Mouse (Mus musculus) MEL (cell line): ENCODE results near the gene Snap23. TPM values are rescaled to one million over a fixed set of nuclear protein-coding genes. Genes with fewer than 3 reads are reported as not detected.

Experiments used
- DNase-seq: peaks from one replicate; pipeline ENCODE4 v3.0.0; 2011; ENCODE audit warnings: low read depth, low spot score
- H3K27ac ChIP-seq: 2 replicates; pipeline ENCODE4 v1.5.1; 2012; ENCODE audit warnings: low read depth, mild to moderate bottlenecking, control low read depth, low read length, moderate library complexity; ENCODE audit not compliant: control insufficient read depth
- H3K27me3 ChIP-seq, 2 experiments: fragments of 150-350 bp in 1 of 2; sonication (generic) in 1 of 2; 2 replicates each; pipeline ENCODE4 v1.6.1; 2012; ENCODE audit warnings: low read length in 2 of 2, mild to moderate bottlenecking in 2 of 2, improper control_type of control experiment in 1 of 2, moderate library complexity in 1 of 2; ENCODE audit not compliant: insufficient read depth in 2 of 2, control insufficient read depth in 1 of 2
- H3K36me3 ChIP-seq, 2 experiments: 2 replicates each; pipeline ENCODE4 v1.6.1; 2012 to 2014; ENCODE audit warnings: low read length in 2 of 2, improper control_type of control experiment in 1 of 2, inconsistent platforms in 1 of 2, mild to moderate bottlenecking in 1 of 2; ENCODE audit not compliant: insufficient read depth in 2 of 2, control insufficient read depth in 1 of 2
- H3K4me1 ChIP-seq, 2 experiments: fragments of 150-350 bp in 1 of 2; sonication (generic) in 1 of 2; 2 replicates each; pipeline ENCODE4 v1.6.1; 2012; ENCODE audit warnings: low read length in 2 of 2, improper control_type of control experiment in 1 of 2, mild to moderate bottlenecking in 1 of 2; ENCODE audit not compliant: insufficient read depth in 2 of 2, control insufficient read depth in 1 of 2
- H3K4me3 ChIP-seq, 2 experiments: fragments of 150-350 bp in 1 of 2; sonication (generic) in 1 of 2; 2 replicates each; pipeline ENCODE4 v1.5.1; 2012; ENCODE audit warnings: low read depth in 2 of 2, low read length in 2 of 2, mild to moderate bottlenecking in 2 of 2, moderate library complexity in 2 of 2, control low read depth in 1 of 2, improper control_type of control experiment in 1 of 2; ENCODE audit not compliant: control insufficient read depth in 1 of 2, insufficient read depth in 1 of 2
- H3K79me2 ChIP-seq: 2 replicates; pipeline ENCODE4 v1.6.1; 2012; ENCODE audit warnings: mild to moderate bottlenecking, low read length, moderate library complexity; ENCODE audit not compliant: control insufficient read depth, poor library complexity, insufficient read depth
- H3K9ac ChIP-seq: 2 replicates; pipeline ENCODE4 v1.6.1; 2012; ENCODE audit warnings: low read depth, mild to moderate bottlenecking, control low read depth, low read length, moderate library complexity; ENCODE audit not compliant: control insufficient read depth, poor library complexity, severe bottlenecking
- H3K9me3 ChIP-seq: fragments of 150-350 bp; sonication (generic); replicated peaks from 2 replicates; pipeline ENCODE4 v1.6.1; 2012; ENCODE audit warnings: mild to moderate bottlenecking, low read length, improper control_type of control experiment, moderate library complexity; ENCODE audit not compliant: insufficient read depth
- CHD1 ChIP-seq: IDR thresholded peaks from 2 replicates; pipeline ENCODE4 v1.6.1; 2012; ENCODE audit warnings: low read depth, mild to moderate bottlenecking, inconsistent platforms, low read length, improper control_type of control experiment
- EP300 ChIP-seq, 2 experiments: IDR thresholded peaks; 2 replicates each; pipeline ENCODE4 v1.6.1; 2011; ENCODE audit warnings: improper control_type of control experiment in 2 of 2, low read length in 2 of 2, low read depth in 1 of 2, mild to moderate bottlenecking in 1 of 2
- ETS1 ChIP-seq: IDR thresholded peaks from 2 replicates; pipeline ENCODE4 v1.6.1; 2012; ENCODE audit warnings: low read depth, mild to moderate bottlenecking, inconsistent platforms, low read length, improper control_type of control experiment, moderate library complexity
- GATA1 ChIP-seq: IDR thresholded peaks from 2 replicates; pipeline ENCODE4 v1.6.1; 2011; ENCODE audit warnings: low read depth, low read length, improper control_type of control experiment
- KAT2A ChIP-seq: conservative IDR thresholded peaks from 2 replicates; pipeline ENCODE4 v1.6.1; 2012; ENCODE audit warnings: low read depth, low read length, improper control_type of control experiment, inconsistent platforms
- MAX ChIP-seq: IDR thresholded peaks from 2 replicates; pipeline ENCODE4 v1.6.1; 2011; ENCODE audit warnings: low read length, improper control_type of control experiment
- MYC ChIP-seq: IDR thresholded peaks from 2 replicates; pipeline ENCODE4 v1.6.1; 2011; ENCODE audit warnings: low read depth, mild to moderate bottlenecking, low read length, improper control_type of control experiment, moderate library complexity
- POLR2A ChIP-seq, 2 experiments: IDR thresholded peaks; 2 replicates each; pipeline ENCODE4 v1.6.1; 2011 to 2012; ENCODE audit warnings: low read length in 2 of 2, mild to moderate bottlenecking in 2 of 2, control low read depth in 1 of 2, improper control_type of control experiment in 1 of 2, low read depth in 1 of 2, moderate library complexity in 1 of 2; ENCODE audit not compliant: control insufficient read depth in 1 of 2, insufficient read depth in 1 of 2, poor library complexity in 1 of 2
- RCOR1 ChIP-seq: IDR thresholded peaks from 2 replicates; pipeline ENCODE4 v1.6.1; 2012; ENCODE audit warnings: low read depth, mild to moderate bottlenecking, inconsistent platforms, low read length, improper control_type of control experiment
- SIN3A ChIP-seq: IDR thresholded peaks from 2 replicates; pipeline ENCODE4 v1.6.1; 2012; ENCODE audit warnings: low read length, improper control_type of control experiment, inconsistent platforms
- SMC3 ChIP-seq: IDR thresholded peaks from 2 replicates; pipeline ENCODE4 v1.6.1; 2011; ENCODE audit warnings: low read depth, low read length, improper control_type of control experiment
- TCF12 ChIP-seq: IDR thresholded peaks from 2 replicates; pipeline ENCODE4 v1.6.1; 2014; ENCODE audit warnings: low read depth, mild to moderate bottlenecking, inconsistent platforms, low read length, improper control_type of control experiment, moderate library complexity
- ZKSCAN1 ChIP-seq: IDR thresholded peaks from 2 replicates; pipeline ENCODE4 v1.6.1; 2012; ENCODE audit warnings: low read depth, mild to moderate bottlenecking, inconsistent platforms, low read length, improper control_type of control experiment, moderate library complexity
- ZMIZ1 ChIP-seq: IDR thresholded peaks from 2 replicates; pipeline ENCODE4 v1.6.1; 2012; ENCODE audit warnings: low read depth, mild to moderate bottlenecking, inconsistent platforms, low read length, improper control_type of control experiment, moderate library complexity
- ZNF384 ChIP-seq: IDR thresholded peaks from 2 replicates; pipeline ENCODE4 v1.6.1; 2012; ENCODE audit warnings: low read depth, mild to moderate bottlenecking, inconsistent platforms, low read length, improper control_type of control experiment
- polyA plus RNA-seq, 2 experiments: library from polyadenylated mRNA; stranded (reverse) in 1 of 2; unstranded in 1 of 2; fragments of >175 nt in 1 of 2; fragments of >200 nt in 1 of 2; gene quantifications; 2 replicates each; pipeline versions ENCODE4 v1.2.1 to v1.2.4; 2012; ENCODE audit warnings: low replicate concordance in 2 of 2, low read depth in 1 of 2; ENCODE audit not compliant: insufficient read length in 2 of 2, insufficient read depth in 1 of 2, missing spikeins in 1 of 2
- total RNA-seq: library from RNA; depleted of rRNA; stranded (reverse); fragments of 300-350 nt; gene quantifications from 2 replicates; pipeline ENCODE4 v1.2.3, GENCODE M21; 2012

The Snap23 gene
- total and polyA plus RNA-seq, 3 experiments, result 50.8 to 81.5 TPM; not detected in 1

- TF ChIP-seq CHD1 (no peak), ZMIZ1 (peak; percentile 64), ZKSCAN1 (no peak), GATA1 (no peak)
Observed at GRCm38 (mm10) chr2:120608830-120609723, 41.6 kb downstream of the Snap23 start, which contains the start of the genes Haus2 and Lrrc57 (continued).

- Histone ChIP-seq H3K9ac (no peak overlapping the region), H3K27me3 (no peaks in the 10 kb centered on the region), H3K4me1 (peaks cover 0 to 12% of the 10 kb centered on the region in 2 experiments; a peak in 2 of 4 replicates), H3K4me3 (no peak overlapping the region), H3K9me3 (no peaks in the 10 kb centered on the region), H3K79me2 (peaks cover 2% of the 10 kb centered on the region), H3K27ac (peak overlapping the region; percentile 33; the same call in 1 of the 2 replicates), H3K36me3 (peaks cover 14% of the 10 kb centered on the region in 2 experiments)
- DNase-seq, result peak; percentile 52
- peak; percentile 41; the same call in 1 of the 2 replicates for TF ChIP-seq TCF12
- TF ChIP-seq KAT2A, result no peak
- TF ChIP-seq CHD1, result no peak
- no peak for TF ChIP-seq MAX
- peak; percentile 80 for TF ChIP-seq GATA1
- no peak for TF ChIP-seq POLR2A (IDR thresholded peaks at IDR 0.05; ENCODE audit: control insufficient read depth in 1 of 2, insufficient read depth in 1 of 2, low read depth in 1 of 2, low read length in 2 of 2, poor library complexity in 1 of 2)
- TF ChIP-seq EP300 (IDR thresholded peaks at IDR 0.05; ENCODE audit: low read depth in 1 of 2, low read length in 2 of 2), result peak; percentile 67 to 84
- TF ChIP-seq MYC, result no peak
- TF ChIP-seq ZMIZ1, result no peak
- TF ChIP-seq SIN3A, result peak; percentile 63
- TF ChIP-seq RCOR1, result peak; percentile 59
- TF ChIP-seq SMC3, result no peak
- TF ChIP-seq ETS1, result peak; percentile 51; the same call in 1 of the 2 replicates
- TF ChIP-seq ZNF384, result 0 out of 2 replicates have a peak, but pooled peaks have one; percentile 6
Observed at GRCm38 (mm10) chr2:120616279-120617163, 49.0 kb downstream of the Snap23 start.
